Mouse (Mus musculus) adrenal gland, postnatal 36 days (tissue): ENCODE data around the gene Mapk12. TPM values are rescaled to one million over a fixed set of nuclear protein-coding genes. Genes with fewer than 3 reads are reported as not detected.
A peak's percentile ranks its signal among the peaks of the same experiment; 100 is the strongest.

ENCODE experiments used
- DNase-seq, 2 experiments: peaks; one replicate each; pipeline ENCODE4 v3.0.0; 2021; ENCODE audit warnings: mixed read lengths in 1 of 2
- total RNA-seq, 2 experiments: library from RNA; stranded (reverse); gene quantifications; 2 replicates each; pipeline ENCODE4 v1.2.3; 2021

Mapk12 gene
- total RNA-seq, 2 experiments from 2014 or later, result 8.8 to 10.6 TPM

GRCm38 (mm10) chr15:89171526-89172051, 31.1 kb upstream of the Mapk12 start:
- no peak for DNase-seq

GRCm38 (mm10) chr15:89170102-89170501, 29.6 kb upstream of the Mapk12 start:
- DNase-seq, result peak; percentile 27 to 59

DNA sequence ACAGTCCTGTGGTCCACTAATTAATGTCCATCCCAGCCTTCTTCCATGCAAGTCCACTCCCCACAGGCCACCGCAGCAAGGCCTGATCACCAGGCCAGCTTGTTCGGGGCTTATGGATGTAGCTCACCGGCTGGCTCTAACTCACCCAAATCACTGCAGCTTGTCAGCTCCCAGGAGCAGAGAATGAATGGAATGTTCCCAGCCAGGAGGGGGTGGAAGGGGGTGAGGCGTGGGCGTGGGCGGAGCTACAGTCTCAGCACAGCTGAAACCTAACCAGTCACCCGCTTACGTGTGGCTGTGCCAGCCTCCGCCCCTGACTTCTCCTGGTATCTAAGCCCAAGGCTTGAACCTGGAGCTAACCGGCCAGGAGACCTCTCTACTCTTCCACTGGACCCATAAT, 28.9 kb upstream of the Mapk12 start:
- peak; percentile 86 to 91 for DNase-seq

DNA sequence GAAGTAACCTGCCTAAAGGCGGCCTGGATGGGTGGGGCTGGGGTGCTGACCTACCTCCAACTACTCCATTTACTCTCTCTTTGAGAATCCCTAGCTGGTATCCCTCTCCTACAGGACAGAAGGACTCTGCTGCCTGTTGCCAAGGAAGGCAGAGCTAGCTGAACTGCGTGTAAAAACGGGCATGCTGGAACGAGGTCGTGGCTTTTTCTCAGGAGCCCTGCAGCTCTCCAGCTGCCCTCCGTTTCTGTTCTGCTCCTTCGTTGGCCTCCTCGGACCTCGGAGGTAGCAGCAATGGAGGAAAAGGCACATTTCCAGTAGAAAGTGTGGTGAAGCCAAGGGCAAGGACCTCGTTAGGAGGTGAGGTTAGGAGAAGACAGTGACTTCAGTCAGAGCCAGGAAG, 28.4 kb upstream of the Mapk12 start:
- DNase-seq, result no peak

GRCm38 (mm10) chr15:89165478-89165877, 25.0 kb upstream of the Mapk12 start:
- DNase-seq, result no peak

GRCm38 (mm10) chr15:89161397-89161796, 20.9 kb upstream of the Mapk12 start:
- no peak for DNase-seq

DNA sequence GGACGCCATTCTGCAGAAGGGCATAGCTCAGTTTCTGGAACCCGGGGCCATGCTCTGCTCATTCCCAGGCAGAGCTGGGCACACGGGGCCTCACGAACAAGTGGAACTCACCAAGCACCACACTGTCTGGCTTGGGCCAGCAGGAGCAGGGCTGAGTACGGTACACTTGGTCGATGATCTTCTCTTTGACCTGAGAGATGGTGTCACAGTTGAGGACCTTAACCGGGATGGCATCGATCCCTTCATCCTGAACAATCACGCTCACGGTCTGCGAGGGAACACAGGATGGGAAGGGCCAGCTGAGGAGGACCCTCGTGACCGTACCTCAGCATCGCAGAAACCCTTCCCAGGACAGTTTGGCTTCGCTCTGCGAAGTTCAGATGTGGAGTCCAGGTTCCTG, 18.0 kb upstream of the Mapk12 start:
- no peak for DNase-seq

GRCm38 (mm10) chr15:89157954-89158353, 17.5 kb upstream of the Mapk12 start:
- peak; percentile 67 to 84 for DNase-seq

DNA sequence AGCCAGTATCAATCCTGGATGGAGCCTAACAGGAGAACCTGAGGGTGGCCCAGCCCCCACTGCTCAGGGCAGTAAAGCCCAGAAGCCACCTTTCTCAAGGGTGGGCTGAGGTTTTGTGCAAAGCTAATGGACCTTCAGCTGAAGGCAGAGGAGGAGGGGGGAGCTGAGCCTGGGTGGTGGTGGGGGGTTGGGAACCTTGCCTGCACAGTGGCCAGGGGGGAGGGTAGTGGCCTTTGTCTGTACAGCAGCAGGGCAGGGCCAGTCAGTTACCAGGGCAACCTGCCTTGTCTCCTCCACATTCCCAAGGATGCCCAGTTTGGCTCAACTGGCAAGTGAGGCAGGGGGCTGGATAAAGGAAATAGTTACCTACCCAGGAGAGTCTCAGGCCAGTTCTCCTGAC, 11.8 kb upstream of the Mapk12 start:
- no peak for DNase-seq

- peak; percentile 73 to 78 for DNase-seq
Observed at GRCm38 (mm10) chr15:89150041-89150390, 9.5 kb upstream of the Mapk12 start.

GRCm38 (mm10) chr15:89149271-89150040, 9.0 kb upstream of the Mapk12 start, which contains the start of gene Mapk11:
TSS of gene Mapk11 (minus strand) at chr15:89149628.
- peak; percentile 41 to 71 for DNase-seq

DNA sequence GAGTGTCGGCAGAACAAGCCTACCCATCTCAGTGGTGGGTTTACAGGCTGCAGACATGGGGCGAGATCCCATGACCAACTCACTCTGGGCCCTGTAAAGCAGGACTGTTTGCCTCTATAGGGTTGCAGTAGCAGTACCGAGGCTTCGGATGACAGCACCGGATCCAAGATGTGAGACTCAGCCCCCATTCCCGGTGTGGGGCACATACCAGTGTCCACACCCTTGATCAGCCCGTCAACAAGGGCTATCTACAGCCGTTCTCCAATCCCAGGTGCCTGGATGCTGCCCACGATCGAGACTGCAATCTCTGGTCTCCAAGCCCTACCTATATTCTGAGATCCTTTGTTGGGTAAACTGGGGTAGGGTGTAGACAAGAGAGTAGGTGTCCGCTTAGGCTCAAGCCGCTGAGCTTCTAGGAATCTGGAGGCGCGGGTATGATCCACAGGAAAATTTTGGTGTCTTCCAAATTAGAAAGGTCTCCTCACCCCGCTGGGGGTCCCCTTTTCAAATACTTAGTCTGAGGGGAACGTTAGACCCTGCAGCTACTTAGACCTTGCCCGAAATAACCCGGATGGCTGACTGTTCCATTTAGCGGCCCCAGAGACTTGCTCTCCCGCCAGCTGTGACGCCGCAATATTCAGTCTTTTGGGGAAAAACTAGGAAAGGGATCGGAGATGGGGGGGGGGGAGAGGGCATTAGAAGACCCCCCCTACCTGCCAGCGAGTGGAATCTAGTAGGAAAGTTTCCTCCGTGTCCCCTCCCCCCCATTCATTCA, 8.2 kb upstream of the Mapk12 start:
- no peak for DNase-seq

GRCm38 (mm10) chr15:89147895-89148294, 7.4 kb upstream of the Mapk12 start:
- DNase-seq, result no peak

- no peak for DNase-seq
Observed at GRCm38 (mm10) chr15:89147456-89147855, 7.0 kb upstream of the Mapk12 start.

GRCm38 (mm10) chr15:89147024-89147423, 6.5 kb upstream of the Mapk12 start:
- peak; percentile 29 to 57 for DNase-seq

GRCm38 (mm10) chr15:89146537-89146936, 6.0 kb upstream of the Mapk12 start:
- DNase-seq, result peak; percentile 45 to 55

DNA sequence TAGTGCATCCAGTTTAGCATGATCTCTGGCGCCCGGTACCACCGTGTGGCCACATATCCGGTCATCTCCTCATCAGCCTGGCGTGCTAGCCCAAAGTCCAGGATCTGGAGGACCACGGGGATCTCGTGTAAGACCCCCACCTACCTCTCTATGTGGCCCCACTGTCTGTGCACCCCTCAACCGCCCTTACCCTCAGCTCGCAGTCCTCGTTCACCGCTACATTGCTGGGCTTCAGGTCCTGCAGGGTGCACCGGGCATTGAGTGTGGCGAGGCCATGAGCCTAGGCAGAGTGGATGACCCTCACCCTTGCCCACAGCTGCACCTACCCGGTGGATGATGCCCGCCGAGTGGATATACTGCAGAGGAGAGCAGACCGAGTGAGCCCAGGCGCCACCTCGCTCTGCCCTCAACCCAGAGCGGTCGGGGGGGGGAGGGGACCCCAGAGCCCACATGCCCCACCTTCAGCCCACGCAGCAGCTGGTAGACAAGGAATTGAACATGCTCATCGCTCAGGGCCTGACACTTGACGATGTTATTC, 5.4 kb upstream of the Mapk12 start:
- no peak for DNase-seq

DNA sequence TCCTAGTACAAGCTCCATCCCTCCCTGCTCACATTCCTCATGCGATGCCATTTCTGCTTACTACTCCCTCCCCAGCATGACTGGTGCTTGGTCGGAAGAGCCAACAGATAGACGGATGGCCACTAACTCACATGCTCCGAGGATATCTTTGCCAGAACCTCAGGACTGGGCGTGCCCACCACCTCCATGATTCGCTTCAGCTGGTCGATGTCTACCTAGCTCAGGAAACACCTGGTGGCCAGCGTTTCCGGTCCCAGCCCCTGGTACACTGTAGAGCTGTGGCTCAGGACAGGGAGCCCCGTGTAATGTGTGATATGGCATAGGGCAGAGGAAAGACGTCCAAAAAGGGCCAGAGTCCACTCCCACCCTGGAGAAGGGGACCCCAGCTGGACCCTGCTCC, 4.5 kb upstream of the Mapk12 start:
- DNase-seq, result no peak

- no peak for DNase-seq
Observed at GRCm38 (mm10) chr15:89143134-89143533, 2.6 kb upstream of the Mapk12 start.

GRCm38 (mm10) chr15:89141905-89142304, 1.4 kb upstream of the Mapk12 start:
- no peak for DNase-seq

DNA sequence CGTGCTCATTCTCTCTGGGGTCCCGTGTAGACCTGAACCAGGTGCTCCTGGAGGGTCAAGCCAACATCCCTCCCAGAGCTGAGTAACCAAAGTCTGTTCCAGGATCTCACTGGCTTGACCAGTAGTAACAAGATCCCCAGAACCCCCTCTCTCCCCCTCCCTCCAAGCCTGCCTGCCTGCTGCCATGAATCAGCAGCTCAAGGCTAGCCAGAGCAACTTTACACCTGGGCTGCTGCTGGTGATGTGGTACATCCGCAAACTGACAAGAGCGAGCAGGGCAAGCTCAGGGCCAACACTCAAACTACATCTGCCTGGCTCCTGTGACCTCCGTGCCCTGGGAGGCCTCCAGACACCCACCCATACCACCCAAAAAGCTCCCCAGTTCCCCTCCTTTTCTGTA, 940 bp upstream of the Mapk12 start:
- DNase-seq, result no peak

DNA sequence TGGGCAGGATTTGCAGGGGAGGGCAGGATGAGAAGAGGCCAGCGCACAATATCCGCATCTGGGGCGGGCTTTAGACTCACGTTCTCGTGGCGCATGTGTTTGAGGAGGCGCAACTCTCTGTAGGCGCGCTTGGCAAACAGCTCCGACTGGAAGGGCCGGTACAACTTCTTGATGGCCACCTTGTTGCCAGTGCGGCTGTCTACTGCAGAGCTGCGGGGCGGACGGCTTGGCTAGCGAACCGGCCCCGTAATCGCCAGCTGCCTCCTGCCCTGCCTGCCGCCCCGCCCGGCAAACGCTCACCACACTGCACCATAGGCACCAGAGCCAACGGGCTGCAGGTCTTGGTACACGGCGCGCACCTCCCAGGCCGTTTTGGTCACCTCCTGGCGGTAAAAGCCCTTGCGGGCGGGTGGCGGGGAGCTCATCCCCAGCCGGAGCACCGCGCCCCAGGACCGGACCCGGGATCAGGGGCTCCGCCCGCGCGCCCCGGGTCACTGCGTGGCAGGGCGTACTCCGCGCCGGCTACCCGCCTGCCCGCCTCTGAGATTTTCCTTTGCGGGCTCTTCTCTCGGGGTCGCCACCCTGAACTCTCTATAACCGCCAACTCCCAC, 350 bp downstream of the Mapk12 start:
- DNase-seq, result peak; percentile 44 to 47

GRCm38 (mm10) chr15:89138531-89138930, 2.0 kb downstream of the Mapk12 start:
- no peak for DNase-seq
